Mouse (Mus musculus) left cerebral cortex, adult 11 months (tissue): ENCODE data around the gene Rnaseh2b.

Source experiments
- DNase-seq: peaks from one replicate; pipeline ENCODE4 v3.0.0; 2022; ENCODE audit warnings: low spot score

Rnaseh2b gene

GRCm38 (mm10) chr14:62322581-62323344 lies 30.4 kb downstream of the Rnaseh2b start:
- DNase-seq = no peak

- DNase-seq = no peak
These were observed 31.1 kb downstream of the Rnaseh2b start for GRCm38 (mm10) chr14:62323457-62323856.

GRCm38 (mm10) chr14:62324943-62325342 lies 32.6 kb downstream of the Rnaseh2b start:
- DNase-seq = no peak

- no peak for DNase-seq
These were observed 33.6 kb downstream of the Rnaseh2b start for GRCm38 (mm10) chr14:62326026-62326425.

GRCm38 (mm10) chr14:62327171-62327570 lies 34.8 kb downstream of the Rnaseh2b start:
- no peak for DNase-seq

GRCm38 (mm10) chr14:62328606-62329005 lies 36.2 kb downstream of the Rnaseh2b start:
- DNase-seq = no peak

- no peak for DNase-seq
These were observed 37.2 kb downstream of the Rnaseh2b start for GRCm38 (mm10) chr14:62329631-62330030.

GRCm38 (mm10) chr14:62331457-62331856 lies 39.1 kb downstream of the Rnaseh2b start:
- DNase-seq = no peak

- peak; percentile 66 for DNase-seq
These were observed 39.7 kb downstream of the Rnaseh2b start for GRCm38 (mm10) chr14:62331866-62332619.

- no peak for DNase-seq
These were observed 41.7 kb downstream of the Rnaseh2b start for GRCm38 (mm10) chr14:62333909-62334687.

GRCm38 (mm10) chr14:62339196-62339595 lies 46.8 kb downstream of the Rnaseh2b start:
- DNase-seq = no peak

GRCm38 (mm10) chr14:62341887-62342642 lies 49.7 kb downstream of the Rnaseh2b start:
- no peak for DNase-seq

- no peak for DNase-seq
These were observed 50.3 kb downstream of the Rnaseh2b start for GRCm38 (mm10) chr14:62342643-62343144.

- no peak for DNase-seq
These were observed 54.2 kb downstream of the Rnaseh2b start for GRCm38 (mm10) chr14:62346570-62346969.

- no peak for DNase-seq
These were observed 54.7 kb downstream of the Rnaseh2b start for GRCm38 (mm10) chr14:62347103-62347502.

- DNase-seq = no peak
These were observed 57.4 kb downstream of the Rnaseh2b start for GRCm38 (mm10) chr14:62349786-62350185.

- no peak for DNase-seq
These were observed 57.8 kb downstream of the Rnaseh2b start for GRCm38 (mm10) chr14:62350186-62350585.

- DNase-seq = no peak
These were observed 58.5 kb downstream of the Rnaseh2b start for GRCm38 (mm10) chr14:62350890-62351289.

- no peak for DNase-seq
These were observed 61.0 kb downstream of the Rnaseh2b start for GRCm38 (mm10) chr14:62353372-62353771.

GRCm38 (mm10) chr14:62353793-62354192 lies 61.4 kb downstream of the Rnaseh2b start:
- no peak for DNase-seq

- DNase-seq = no peak
These were observed 62.8 kb downstream of the Rnaseh2b start for GRCm38 (mm10) chr14:62355201-62355600.
